Mouse (Mus musculus) natural killer cell, adult 2 months (primary cell): ENCODE results near the gene Itpr1.
A peak's percentile ranks its signal among the peaks of the same experiment; 100 is the strongest.

Experiments
- DNase-seq, 2 experiments: peaks; one replicate each; pipeline ENCODE4 v3.0.0; 2022; ENCODE audit warnings: low spot score in 2 of 2

The Itpr1 gene

DNA sequence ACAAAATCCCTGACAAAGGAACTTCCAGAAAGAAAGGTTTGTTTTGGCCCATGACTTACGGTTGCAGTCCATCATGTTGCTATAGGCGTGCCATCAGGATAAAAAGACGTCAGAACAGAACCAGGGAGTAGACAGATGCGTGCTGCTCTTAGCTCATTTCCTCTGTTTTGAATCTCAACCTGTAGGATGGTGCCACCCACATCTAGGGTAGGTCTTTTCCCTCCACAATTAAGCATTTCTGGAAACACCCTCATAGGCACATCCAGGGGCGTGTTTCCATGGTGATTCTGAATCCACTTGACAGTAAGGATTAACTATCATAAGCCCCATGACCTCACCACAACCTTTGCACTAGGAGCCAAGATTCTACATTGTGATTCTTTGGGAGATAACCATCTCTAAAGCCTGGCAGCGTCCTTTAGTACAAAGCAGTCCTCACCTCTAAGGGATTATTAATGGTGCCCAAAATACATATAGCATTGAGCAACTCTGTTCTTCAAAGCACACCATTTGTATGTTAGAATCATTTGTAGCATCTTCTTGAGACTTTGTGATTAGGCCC, 111.6 kb downstream of the Itpr1 start:
- no peak for DNase-seq

DNA sequence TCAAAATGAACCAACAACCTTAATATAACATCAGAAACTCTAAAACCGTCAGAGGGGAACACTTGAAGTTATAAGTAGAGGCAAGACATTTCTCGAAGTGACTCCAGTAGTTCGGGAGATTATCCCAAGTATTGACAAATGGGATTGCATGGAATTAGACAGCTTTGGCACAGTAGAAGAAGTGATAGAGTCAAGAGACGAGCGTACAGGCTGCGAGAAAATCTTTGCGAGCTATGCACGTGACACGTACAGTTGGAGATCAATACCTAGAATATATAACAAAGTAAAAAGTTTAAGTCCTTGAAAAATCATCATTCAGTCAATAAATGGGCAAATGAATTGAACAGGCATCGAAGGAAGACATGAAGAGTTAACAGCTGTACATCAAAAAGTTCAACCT, 112.5 kb downstream of the Itpr1 start:
- no peak for DNase-seq

DNA sequence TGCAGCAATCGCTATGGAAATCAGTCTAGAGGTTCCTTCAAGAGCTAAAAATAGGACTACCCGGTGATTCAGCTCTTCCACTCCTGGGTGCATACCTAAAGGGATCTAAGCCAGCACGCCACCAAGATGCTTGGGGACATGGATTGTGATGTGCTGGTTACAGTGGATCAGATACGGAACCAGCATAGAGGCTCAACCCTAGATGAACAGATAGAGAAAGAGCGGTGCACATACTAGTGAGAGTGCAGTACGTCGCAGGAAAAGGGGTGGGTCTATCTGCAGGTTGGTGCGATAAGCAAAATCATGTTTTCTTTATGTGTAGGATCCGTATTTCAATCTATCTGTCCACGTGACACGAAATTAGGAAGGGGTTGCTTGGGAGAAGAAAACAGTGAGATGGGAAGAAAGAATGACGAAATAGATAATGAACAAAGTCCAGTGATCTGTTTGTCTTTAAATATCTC, 113.1 kb downstream of the Itpr1 start:
- DNase-seq: no peak

DNA sequence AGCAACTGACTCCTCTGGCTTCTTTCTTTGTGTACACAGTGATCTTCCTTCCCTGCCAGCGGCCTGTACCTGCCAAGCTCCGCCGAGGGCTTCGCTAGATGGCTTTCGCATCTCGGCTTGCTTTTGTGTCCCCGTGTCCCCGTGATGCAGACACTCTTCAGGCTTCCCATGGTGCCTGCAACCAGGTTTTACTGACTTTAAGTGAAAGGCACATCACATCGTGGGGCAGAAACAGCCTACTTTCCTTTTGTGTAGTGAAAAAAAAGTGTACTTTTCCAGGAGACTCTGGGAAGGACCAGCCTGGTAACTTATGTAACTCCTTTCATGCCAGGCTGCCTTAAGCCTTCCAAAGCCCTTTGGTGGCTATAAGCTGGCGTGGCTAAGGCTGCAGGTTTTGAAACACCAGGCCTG, 113.9 kb downstream of the Itpr1 start:
- DNase-seq: no peak

DNA sequence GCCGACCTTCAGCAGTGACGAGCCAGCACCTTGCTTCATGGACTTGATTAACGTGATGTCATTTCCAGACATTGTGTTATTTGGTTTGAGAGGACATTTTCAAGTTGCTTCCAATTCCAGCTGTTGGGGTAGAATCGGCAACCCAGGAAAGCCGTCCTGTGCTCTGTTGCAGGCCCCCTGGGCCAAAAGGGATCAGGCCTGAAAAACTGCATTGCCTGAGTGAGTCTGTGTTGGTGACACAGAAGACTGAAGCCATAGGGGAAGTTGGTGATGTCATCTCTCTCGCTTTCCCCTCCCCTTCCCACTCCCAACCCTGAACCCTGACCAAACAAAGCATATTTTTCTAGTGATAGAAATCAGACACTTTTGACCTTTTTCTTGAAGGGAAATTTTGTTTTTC, 114.7 kb downstream of the Itpr1 start:
- peak in 1 of 2 experiments; percentile 11 for DNase-seq

DNA sequence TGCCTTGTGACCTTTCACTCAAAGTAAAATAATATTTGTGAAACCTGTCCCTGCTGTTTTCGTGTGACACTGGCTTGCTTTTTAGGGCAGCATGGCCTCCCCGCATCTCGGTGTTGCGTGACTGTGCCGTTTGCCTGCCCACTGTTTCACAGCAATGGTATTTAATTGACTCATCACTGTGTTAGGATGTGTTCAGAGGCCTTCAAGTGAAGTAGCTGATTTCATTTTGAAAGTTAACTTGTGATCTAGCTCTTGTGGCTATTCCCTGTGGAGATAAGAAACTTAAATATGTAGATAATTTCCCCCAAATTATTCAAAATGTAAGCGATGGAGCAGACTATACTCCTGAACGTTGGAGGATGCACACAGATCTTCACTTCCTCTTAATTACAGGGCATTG, 115.4 kb downstream of the Itpr1 start:
- DNase-seq: no peak

DNA sequence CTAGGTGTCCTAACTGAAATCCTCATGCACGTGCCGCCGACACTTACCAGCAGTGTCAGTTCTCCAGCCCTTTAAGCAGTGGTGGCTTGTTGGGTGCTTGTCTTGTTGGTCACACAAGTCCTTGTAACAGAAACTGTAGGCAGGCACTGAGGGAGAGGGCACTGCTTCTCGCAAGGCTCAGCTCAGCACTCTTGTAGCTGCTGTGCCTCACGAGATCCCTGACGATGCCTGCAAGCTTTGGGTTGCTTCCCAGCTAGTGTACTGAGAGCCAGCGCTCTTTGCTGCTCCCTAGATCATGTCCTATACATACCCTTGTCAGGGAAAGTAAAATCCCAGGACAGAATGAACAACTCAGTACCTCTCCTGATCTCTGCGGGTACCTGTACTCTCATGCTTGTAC, 117.6 kb downstream of the Itpr1 start:
- DNase-seq: no peak

DNA sequence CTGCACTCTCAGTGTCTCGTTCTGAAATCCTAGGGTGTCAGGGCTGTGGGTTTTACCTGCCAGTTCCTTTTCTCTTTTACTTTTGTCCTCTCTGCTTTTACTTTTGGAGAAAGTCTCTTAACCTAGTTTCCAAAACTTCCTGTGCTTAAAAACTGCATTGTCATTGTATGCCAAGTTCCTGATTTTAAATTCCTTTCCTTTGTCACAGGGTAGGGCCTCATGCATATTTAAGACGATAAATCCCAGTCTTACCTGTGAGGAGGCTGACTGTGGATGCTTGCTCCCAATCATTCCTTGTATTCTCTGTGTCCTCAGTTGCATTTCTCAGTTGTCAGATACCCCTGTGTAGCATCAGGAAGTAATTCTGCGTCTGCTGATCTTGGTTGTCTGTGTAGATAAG, 118.4 kb downstream of the Itpr1 start:
- DNase-seq: no peak

DNA sequence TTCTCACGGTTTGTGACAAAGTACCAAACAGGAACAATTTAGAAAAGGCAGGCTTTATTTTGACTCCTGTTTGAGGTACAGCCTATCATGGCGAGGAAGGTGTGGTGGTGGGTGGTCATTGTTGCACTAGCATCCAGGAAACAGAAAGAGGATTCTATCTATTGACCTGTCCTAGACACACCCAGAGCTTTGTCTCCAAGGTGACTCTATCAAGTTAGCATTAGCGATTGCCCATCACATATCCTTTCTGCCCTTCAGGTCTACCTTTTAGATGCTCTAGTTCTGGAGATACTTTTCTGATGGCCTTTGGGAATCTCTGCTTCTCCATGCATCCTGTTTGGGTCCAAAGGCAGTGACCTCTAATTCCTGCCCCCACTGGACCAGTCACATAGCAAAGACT, 121.2 kb downstream of the Itpr1 start:
- no peak for DNase-seq

DNA sequence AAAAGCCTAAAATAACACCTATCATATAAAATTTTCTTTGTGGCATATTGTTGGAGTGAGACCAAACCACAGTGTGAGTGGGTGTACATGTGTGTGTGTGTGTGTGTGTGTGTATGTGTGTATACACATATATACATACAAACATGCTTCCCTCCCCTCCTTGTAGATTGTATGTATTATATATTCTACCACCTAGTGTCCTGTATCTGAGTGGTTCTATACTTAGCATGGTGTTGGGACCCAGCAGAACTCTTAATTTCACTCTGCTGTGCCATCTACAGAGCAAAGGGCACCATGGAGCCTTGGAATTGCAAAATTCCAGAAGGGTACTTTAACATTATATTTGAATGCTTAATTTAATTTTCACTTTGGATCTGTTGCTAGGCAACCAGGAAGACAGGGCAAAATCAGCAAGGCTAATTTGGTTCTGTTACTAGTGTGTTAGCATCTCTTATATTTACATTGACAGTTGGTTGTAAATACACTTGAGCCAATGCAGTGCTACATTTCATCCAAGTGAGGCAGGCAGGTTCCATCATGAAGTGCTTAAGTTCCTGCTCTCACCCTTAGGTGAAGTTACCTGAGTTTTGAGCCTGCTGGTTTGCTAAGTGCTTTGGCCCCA, 122.4 kb downstream of the Itpr1 start:
- DNase-seq: no peak

DNA sequence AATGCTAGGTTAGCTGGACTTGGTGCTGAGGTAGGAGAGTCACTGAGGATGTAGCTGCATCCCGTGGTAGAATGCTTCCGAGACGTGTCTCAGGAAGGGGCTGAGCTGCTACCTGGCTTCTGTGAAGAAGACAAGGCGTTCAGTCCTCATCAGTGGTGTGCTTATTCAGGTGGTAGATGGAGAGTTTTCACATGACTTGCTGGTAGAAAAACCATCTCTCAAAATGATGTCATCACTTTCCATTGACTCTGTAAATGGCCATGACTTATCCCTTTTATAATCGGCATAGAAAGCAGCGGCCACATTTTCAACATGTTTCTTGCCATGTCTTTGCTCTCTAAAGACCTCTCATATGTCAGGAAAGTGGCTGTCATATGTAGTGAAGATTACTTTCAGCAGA, 123.6 kb downstream of the Itpr1 start:
- no peak for DNase-seq

DNA sequence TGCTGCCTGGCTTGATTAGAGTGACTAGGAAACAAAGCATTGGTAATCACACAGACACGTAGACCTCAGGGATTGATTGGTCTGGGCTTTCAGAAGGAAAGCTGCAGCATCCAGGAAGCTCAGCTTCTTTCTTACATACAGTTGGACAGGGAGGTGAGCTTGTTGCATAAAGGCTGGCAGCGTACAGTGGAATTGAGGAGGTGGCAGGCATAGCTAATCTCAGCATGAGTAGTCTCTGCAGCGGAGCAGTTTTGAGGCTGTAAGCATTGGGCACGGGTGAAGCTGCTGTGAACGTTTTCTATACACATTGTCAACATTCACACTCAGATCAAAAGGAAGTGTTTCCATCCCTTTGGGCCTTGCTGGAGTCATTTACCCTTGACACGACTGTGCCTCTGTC, 124.4 kb downstream of the Itpr1 start:
- no peak for DNase-seq

DNA sequence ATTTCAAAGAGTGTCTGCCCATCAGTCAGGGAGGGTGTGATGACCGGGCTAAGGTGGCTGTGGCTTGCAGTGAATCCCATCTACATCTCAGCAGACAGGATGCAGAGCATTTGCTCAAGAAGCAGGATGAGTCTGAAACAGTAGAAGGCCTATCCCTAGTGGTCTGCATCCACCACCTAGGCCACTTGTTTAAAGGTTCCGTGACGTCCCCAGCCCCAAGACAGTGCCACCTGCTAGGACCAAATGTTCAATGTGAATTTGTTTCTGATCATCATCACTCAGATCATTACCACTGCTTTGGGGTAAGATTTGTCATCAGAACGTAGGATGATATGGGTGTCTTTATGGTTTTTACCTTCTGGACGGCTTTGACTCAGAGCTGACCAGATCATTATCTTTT, 125.5 kb downstream of the Itpr1 start:
- no peak for DNase-seq

DNA sequence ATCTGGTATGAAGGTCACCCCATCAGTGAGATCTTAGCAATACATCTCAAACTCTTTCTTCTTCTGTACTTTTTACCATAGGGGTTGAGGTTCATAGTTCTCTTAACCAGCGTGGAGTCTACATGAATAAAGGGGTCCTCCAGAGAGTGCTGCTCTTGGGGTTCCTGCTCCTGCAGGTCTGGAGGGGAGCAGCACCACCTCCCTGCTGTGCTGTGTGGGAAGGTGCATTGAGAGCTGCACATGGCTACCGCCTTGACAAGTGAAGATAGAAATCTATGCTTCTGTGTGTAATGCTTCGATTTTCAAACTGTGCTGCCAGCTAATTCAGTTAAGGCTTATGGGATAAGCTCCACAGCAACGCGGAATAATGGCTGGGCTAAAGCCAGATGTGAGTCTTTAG, 130.1 kb downstream of the Itpr1 start:
- DNase-seq: no peak

DNA sequence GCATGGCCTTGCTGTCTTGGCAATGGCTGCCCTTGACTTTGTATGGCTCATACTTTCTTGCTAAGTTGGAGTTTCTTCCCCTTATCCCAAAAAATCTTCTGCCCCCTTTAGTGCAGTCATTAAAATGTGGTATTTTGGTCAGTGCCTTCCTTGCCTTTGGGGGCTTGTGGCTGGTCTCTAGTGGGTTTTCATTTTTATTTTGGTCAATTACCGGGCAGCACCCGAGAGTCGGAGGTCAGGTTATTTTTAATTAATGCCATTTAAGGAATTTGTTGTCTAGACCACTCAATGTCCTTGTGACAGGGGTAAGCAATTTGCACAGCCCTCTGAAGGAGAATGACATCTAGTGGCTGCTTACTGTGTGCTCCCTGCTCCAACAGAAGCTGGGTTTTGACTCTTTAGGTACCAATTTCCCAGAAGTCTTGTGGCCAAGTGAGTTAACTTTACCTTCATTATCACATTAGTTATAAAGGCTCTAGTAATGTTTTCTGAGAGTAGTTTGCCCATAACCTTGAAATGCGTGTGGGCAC, 130.9 kb downstream of the Itpr1 start:
- DNase-seq: no peak

DNA sequence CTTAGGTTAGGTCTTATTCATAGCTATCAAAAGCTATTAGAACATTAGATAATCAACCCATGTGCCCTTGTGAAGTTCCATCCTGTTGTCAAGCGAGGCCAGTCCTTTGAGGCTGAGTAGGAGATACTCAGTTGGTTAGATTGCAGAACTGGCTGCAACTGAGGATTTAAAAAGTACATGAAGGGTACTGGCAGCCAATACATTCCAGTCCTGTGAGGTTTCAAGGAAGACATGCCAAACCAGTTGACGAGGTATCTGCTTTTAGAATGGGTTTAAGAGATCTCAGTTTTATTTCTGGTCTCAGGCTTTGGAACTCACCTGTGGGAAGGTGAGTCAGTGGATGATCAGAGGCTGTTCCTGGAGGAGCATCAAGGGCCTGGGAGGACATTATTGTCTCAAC, 137.9 kb downstream of the Itpr1 start:
- no peak for DNase-seq

DNA sequence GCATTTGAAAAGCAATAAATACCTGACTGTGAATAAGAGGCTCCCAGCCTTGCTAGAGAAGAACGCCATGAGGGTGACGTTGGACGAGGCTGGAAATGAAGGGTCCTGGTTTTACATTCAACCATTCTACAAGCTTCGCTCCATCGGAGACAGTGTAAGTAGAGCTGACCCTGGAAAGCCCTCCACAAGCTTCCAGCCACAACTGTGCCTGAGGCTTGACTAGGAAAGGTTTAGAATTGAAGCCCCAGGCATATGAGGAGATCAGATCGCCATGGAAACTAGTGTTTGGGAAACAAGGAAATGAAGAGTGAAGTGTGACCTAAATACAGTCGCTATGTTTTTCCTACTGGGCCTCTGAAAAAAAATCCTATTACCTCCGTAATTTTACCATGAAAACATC, 139.1 kb downstream of the Itpr1 start:
- DNase-seq: no peak

DNA sequence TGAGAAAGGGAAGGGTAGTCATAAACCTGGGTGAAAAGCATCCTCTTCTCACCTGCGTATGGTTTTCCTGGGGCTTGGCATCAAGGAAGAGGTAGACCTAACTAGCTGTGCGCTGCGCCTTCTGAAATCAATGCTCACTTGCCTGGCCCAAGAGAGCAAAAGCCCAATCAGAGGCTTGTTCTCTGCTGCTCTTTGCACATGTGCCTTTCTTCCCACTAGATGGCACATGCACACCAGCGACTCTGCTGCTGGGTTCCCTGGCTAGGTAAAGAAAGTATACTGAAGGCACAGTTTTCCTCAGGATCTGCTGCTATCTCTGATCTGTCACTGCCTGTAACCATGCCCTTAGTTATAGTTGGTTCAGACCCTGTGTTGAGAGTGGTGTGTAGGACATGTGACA, 154.5 kb downstream of the Itpr1 start:
- no peak for DNase-seq

DNA sequence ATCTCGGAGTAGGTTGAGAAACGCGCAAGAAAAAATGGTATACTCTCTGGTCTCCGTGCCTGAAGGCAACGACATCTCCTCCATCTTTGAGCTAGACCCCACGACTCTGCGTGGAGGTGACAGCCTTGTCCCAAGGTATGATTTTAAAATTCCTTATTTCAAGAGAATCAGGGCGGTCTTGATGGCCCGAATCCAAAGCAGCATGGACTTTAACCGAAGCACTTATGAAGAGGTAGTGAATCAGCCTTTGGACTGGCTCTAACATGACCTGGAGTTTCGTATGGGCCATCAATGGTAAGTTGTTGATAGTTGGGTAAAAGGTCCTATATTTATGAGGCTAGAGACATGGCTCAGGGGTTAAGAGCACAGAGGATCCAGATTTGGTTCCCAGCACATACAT, 156.1 kb downstream of the Itpr1 start:
- no peak for DNase-seq

DNA sequence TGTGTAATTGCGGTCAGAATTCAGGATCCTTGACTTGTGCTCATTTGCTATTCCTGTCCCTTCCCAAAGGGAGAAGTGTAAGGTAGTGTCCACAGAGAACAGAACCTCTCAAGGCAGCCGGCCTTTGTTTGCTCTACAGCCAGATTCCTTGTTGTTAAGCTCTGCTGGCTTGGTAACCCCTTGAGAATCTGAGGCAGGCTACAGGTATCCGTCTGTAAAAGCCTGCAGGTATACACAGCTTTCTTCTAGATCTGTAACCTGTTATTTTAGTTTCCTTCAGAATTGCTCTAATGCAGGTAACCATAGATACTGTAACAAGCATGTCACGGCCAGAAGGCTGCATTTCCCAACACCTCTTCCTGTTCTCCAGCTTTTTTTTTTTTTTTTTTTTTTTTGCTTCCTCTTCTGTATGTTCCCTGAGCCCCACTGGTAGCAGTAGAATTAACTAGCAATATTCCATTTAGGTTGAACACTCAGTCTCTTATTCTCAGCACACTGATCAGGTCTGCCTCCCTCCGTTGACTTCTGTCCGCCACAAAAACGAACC, 158.5 kb downstream of the Itpr1 start:
- no peak for DNase-seq

DNA sequence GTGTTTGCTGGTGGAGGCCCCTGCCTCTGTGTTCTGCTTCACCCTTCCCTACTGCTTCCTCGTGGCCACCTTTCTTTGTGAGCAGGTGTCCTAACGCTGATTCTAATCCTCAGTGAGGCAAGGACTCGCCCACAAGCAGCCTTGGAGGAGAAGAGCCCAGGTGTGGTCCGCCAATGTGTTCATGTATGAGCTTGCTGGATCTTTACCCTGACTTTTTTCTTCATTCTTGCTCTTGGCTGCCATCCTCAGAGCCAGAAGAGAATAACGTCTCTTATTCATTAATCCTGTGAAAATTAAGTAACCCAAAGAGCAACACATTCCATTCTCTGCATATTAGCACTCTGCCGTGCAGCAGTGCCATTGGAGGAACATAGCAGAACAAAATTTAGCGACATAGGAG, 161.1 kb downstream of the Itpr1 start:
- no peak for DNase-seq

DNA sequence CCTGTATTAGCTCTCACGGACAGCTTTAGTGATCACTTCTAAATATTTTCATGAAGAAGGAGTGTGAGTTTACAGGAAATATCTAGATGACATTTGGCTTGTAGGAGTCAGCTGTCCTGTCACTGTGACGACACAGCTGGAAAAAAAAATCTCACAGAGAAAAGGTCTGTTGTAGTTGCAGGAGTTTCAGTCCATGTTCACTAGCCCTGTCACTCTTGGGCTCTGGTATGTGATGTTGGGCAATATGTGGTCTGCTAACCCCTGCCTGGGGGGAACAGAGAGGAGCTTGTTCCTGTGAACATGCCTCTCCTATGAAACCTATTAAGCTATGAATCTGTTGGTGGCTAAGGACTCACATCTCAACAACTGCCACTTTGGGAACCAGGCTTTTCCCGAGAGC, 166.1 kb downstream of the Itpr1 start:
- DNase-seq: no peak

DNA sequence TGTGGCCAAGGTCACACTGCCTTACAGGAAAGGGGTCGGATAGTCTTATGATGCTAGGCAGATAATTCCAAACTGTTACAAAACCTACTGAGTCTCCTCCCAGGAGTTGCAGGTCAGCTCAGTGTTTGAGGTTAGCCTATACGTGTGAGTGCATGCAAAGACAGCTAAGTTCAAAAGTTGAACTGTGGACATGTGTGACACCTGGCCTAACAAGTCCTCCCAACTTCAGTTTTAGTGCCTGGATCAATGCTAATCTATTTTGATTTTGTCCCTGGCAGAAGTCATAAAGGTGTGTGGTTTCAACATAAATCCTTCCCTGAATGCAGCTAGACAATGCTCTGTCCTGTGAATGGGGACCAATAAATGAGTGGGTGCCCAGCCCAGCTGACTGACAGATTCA, 167.3 kb downstream of the Itpr1 start:
- no peak for DNase-seq
